Mouse (Mus musculus) MEL (cell line): ENCODE results near the gene Arhgef9. TPM values are rescaled to one million over a fixed set of nuclear protein-coding genes. Genes with fewer than 3 reads are reported as not detected.

ENCODE experiments used
- DNase-seq: peaks from one replicate; pipeline ENCODE4 v3.0.0; 2011; ENCODE audit warnings: low read depth, low spot score
- H3K27ac ChIP-seq: 2 replicates; pipeline ENCODE4 v1.5.1; 2012; ENCODE audit warnings: low read depth, mild to moderate bottlenecking, control low read depth, low read length, moderate library complexity; ENCODE audit not compliant: control insufficient read depth
- H3K27me3 ChIP-seq, 2 experiments: fragments of 150-350 bp in 1 of 2; sonication (generic) in 1 of 2; 2 replicates each; pipeline ENCODE4 v1.6.1; 2012; ENCODE audit warnings: low read length in 2 of 2, mild to moderate bottlenecking in 2 of 2, improper control_type of control experiment in 1 of 2, moderate library complexity in 1 of 2; ENCODE audit not compliant: insufficient read depth in 2 of 2, control insufficient read depth in 1 of 2
- H3K36me3 ChIP-seq, 2 experiments: 2 replicates each; pipeline ENCODE4 v1.6.1; 2012 to 2014; ENCODE audit warnings: low read length in 2 of 2, improper control_type of control experiment in 1 of 2, inconsistent platforms in 1 of 2, mild to moderate bottlenecking in 1 of 2; ENCODE audit not compliant: insufficient read depth in 2 of 2, control insufficient read depth in 1 of 2
- H3K4me1 ChIP-seq, 2 experiments: fragments of 150-350 bp in 1 of 2; sonication (generic) in 1 of 2; 2 replicates each; pipeline ENCODE4 v1.6.1; 2012; ENCODE audit warnings: low read length in 2 of 2, improper control_type of control experiment in 1 of 2, mild to moderate bottlenecking in 1 of 2; ENCODE audit not compliant: insufficient read depth in 2 of 2, control insufficient read depth in 1 of 2
- H3K4me3 ChIP-seq, 2 experiments: fragments of 150-350 bp in 1 of 2; sonication (generic) in 1 of 2; 2 replicates each; pipeline ENCODE4 v1.5.1; 2012; ENCODE audit warnings: low read depth in 2 of 2, low read length in 2 of 2, mild to moderate bottlenecking in 2 of 2, moderate library complexity in 2 of 2, control low read depth in 1 of 2, improper control_type of control experiment in 1 of 2; ENCODE audit not compliant: control insufficient read depth in 1 of 2, insufficient read depth in 1 of 2
- H3K79me2 ChIP-seq: 2 replicates; pipeline ENCODE4 v1.6.1; 2012; ENCODE audit warnings: mild to moderate bottlenecking, low read length, moderate library complexity; ENCODE audit not compliant: control insufficient read depth, poor library complexity, insufficient read depth
- H3K9ac ChIP-seq: 2 replicates; pipeline ENCODE4 v1.6.1; 2012; ENCODE audit warnings: low read depth, mild to moderate bottlenecking, control low read depth, low read length, moderate library complexity; ENCODE audit not compliant: control insufficient read depth, poor library complexity, severe bottlenecking
- H3K9me3 ChIP-seq: fragments of 150-350 bp; sonication (generic); replicated peaks from 2 replicates; pipeline ENCODE4 v1.6.1; 2012; ENCODE audit warnings: mild to moderate bottlenecking, low read length, improper control_type of control experiment, moderate library complexity; ENCODE audit not compliant: insufficient read depth
- CHD1 ChIP-seq: IDR thresholded peaks from 2 replicates; pipeline ENCODE4 v1.6.1; 2012; ENCODE audit warnings: low read depth, mild to moderate bottlenecking, inconsistent platforms, low read length, improper control_type of control experiment
- CTCF ChIP-seq, 3 experiments: IDR thresholded peaks in 2 of 3; conservative IDR thresholded peaks in 1 of 3; 2 replicates each; pipeline ENCODE4 v1.5.1; 2011 to 2012; ENCODE audit warnings: low read length in 3 of 3, low read depth in 2 of 3, mild to moderate bottlenecking in 2 of 3, improper control_type of control experiment in 1 of 3, inconsistent platforms in 1 of 3, mixed read lengths in 1 of 3, moderate library complexity in 1 of 3; ENCODE audit not compliant: control insufficient read depth in 1 of 3, insufficient read depth in 1 of 3, poor library complexity in 1 of 3, severe bottlenecking in 1 of 3
- E2F4 ChIP-seq: IDR thresholded peaks from 2 replicates; pipeline ENCODE4 v1.6.1; 2011; ENCODE audit warnings: low read depth, low read length, improper control_type of control experiment, borderline replicate concordance
- ELF1 ChIP-seq: IDR thresholded peaks from 2 replicates; pipeline ENCODE4 v1.6.1; 2014; ENCODE audit warnings: low read depth, mild to moderate bottlenecking, inconsistent platforms, low read length, improper control_type of control experiment, moderate library complexity
- ETS1 ChIP-seq: IDR thresholded peaks from 2 replicates; pipeline ENCODE4 v1.6.1; 2012; ENCODE audit warnings: low read depth, mild to moderate bottlenecking, inconsistent platforms, low read length, improper control_type of control experiment, moderate library complexity
- HCFC1 ChIP-seq: IDR thresholded peaks from 2 replicates; pipeline ENCODE4 v1.6.1; 2012; ENCODE audit warnings: low read depth, mild to moderate bottlenecking, inconsistent platforms, low read length, improper control_type of control experiment, moderate library complexity
- JUND ChIP-seq: IDR thresholded peaks from 2 replicates; pipeline ENCODE4 v1.6.1; 2011; ENCODE audit warnings: low read depth, mild to moderate bottlenecking, improper control_type of control experiment, low read length
- MEF2A ChIP-seq: IDR thresholded peaks from 2 replicates; pipeline ENCODE4 v1.6.1; 2014; ENCODE audit warnings: low read depth, mild to moderate bottlenecking, inconsistent platforms, low read length, improper control_type of control experiment; ENCODE audit not compliant: poor library complexity, insufficient replicate concordance, severe bottlenecking; ENCODE audit errors: extremely low read depth
- MXI1 ChIP-seq: IDR thresholded peaks from 2 replicates; pipeline ENCODE4 v1.6.1; 2011; ENCODE audit warnings: mild to moderate bottlenecking, low read depth, low read length, improper control_type of control experiment
- MYB ChIP-seq: IDR thresholded peaks from 2 replicates; pipeline ENCODE4 v1.6.1; 2011; ENCODE audit warnings: mild to moderate bottlenecking, low read depth, low read length, improper control_type of control experiment
- MYC ChIP-seq: IDR thresholded peaks from 2 replicates; pipeline ENCODE4 v1.6.1; 2011; ENCODE audit warnings: low read depth, mild to moderate bottlenecking, low read length, improper control_type of control experiment, moderate library complexity
- NELFE ChIP-seq: IDR thresholded peaks from 2 replicates; pipeline ENCODE4 v1.6.1; 2011; ENCODE audit warnings: low read depth, low read length, improper control_type of control experiment
- NRF1 ChIP-seq: IDR thresholded peaks from 2 replicates; pipeline ENCODE4 v1.6.1; 2014; ENCODE audit warnings: low read depth, mild to moderate bottlenecking, inconsistent platforms, low read length, improper control_type of control experiment, moderate library complexity; ENCODE audit not compliant: poor library complexity, insufficient read depth, severe bottlenecking
- POLR2A ChIP-seq, 2 experiments: IDR thresholded peaks; 2 replicates each; pipeline ENCODE4 v1.6.1; 2011 to 2012; ENCODE audit warnings: low read length in 2 of 2, mild to moderate bottlenecking in 2 of 2, control low read depth in 1 of 2, improper control_type of control experiment in 1 of 2, low read depth in 1 of 2, moderate library complexity in 1 of 2; ENCODE audit not compliant: control insufficient read depth in 1 of 2, insufficient read depth in 1 of 2, poor library complexity in 1 of 2
- POLR2AphosphoS5 ChIP-seq: IDR thresholded peaks from 2 replicates; pipeline ENCODE4 v1.6.1; 2012; ENCODE audit warnings: low read depth, borderline replicate concordance, mild to moderate bottlenecking, inconsistent platforms, low read length, moderate library complexity, mixed read lengths
- RAD21 ChIP-seq: IDR thresholded peaks from 2 replicates; pipeline ENCODE4 v1.6.1; 2011; ENCODE audit warnings: mild to moderate bottlenecking, low read depth, low read length, improper control_type of control experiment
- SMC3 ChIP-seq: IDR thresholded peaks from 2 replicates; pipeline ENCODE4 v1.6.1; 2011; ENCODE audit warnings: low read depth, low read length, improper control_type of control experiment
- TCF12 ChIP-seq: IDR thresholded peaks from 2 replicates; pipeline ENCODE4 v1.6.1; 2014; ENCODE audit warnings: low read depth, mild to moderate bottlenecking, inconsistent platforms, low read length, improper control_type of control experiment, moderate library complexity
- ZC3H11A ChIP-seq: IDR thresholded peaks from 2 replicates; pipeline ENCODE4 v1.6.1; 2012; ENCODE audit warnings: low read depth, mild to moderate bottlenecking, inconsistent platforms, low read length, improper control_type of control experiment
- ZNF384 ChIP-seq: IDR thresholded peaks from 2 replicates; pipeline ENCODE4 v1.6.1; 2012; ENCODE audit warnings: low read depth, mild to moderate bottlenecking, inconsistent platforms, low read length, improper control_type of control experiment
- polyA plus RNA-seq, 2 experiments: library from polyadenylated mRNA; stranded (reverse) in 1 of 2; unstranded in 1 of 2; fragments of >175 nt in 1 of 2; fragments of >200 nt in 1 of 2; gene quantifications; 2 replicates each; pipeline versions ENCODE4 v1.2.1 to v1.2.4; 2012; ENCODE audit warnings: low replicate concordance in 2 of 2, low read depth in 1 of 2; ENCODE audit not compliant: insufficient read length in 2 of 2, insufficient read depth in 1 of 2, missing spikeins in 1 of 2
- total RNA-seq: library from RNA; depleted of rRNA; stranded (reverse); fragments of 300-350 nt; gene quantifications from 2 replicates; pipeline ENCODE4 v1.2.3, GENCODE M21; 2012

Gene Arhgef9
- total and polyA plus RNA-seq, 3 experiments = 0.08 TPM; not detected in 2

- Histone ChIP-seq H3K79me2 (no peaks in the 10 kb centered on the region), H3K36me3 (no peaks in the 10 kb centered on the region), H3K4me3 (no peak overlapping the region), H3K4me1 (no peaks in the 10 kb centered on the region), H3K27ac (no peak overlapping the region), H3K9ac (no peak overlapping the region), H3K27me3 (no peaks in the 10 kb centered on the region), H3K9me3 (no peaks in the 10 kb centered on the region)
- no peak for DNase-seq
- TF ChIP-seq MXI1 (no peak), MYB (no peak), CHD1 (no peak), NRF1 (no peak), RAD21 (no peak), MEF2A (no peak), ZNF384 (no peak), HCFC1 (no peak), CTCF (IDR thresholded peaks at IDR 0.05 in 2 of 3, conservative IDR thresholded peaks at IDR 0.05 in 1 of 3; ENCODE audit: control insufficient read depth in 1 of 3, insufficient read depth in 1 of 3, low read depth in 2 of 3, low read length in 3 of 3, poor library complexity in 1 of 3, severe bottlenecking in 1 of 3) (no peak), SMC3 (no peak), POLR2A (IDR thresholded peaks at IDR 0.05; ENCODE audit: control insufficient read depth in 1 of 2, insufficient read depth in 1 of 2, low read depth in 1 of 2, low read length in 2 of 2, poor library complexity in 1 of 2) (no peak), ELF1 (no peak), JUND (no peak), NELFE (no peak), MYC (no peak), ZC3H11A (no peak), E2F4 (no peak), ETS1 (no peak)
Measured at GRCm38 (mm10) chrX:95133502-95133901, 63.2 kb downstream of the Arhgef9 start.

GRCm38 (mm10) chrX:95132996-95133395 is 63.7 kb downstream of the Arhgef9 start:
- Histone ChIP-seq H3K4me3 (no peak overlapping the region), H3K9ac (no peak overlapping the region), H3K9me3 (no peaks in the 10 kb centered on the region), H3K27ac (no peak overlapping the region), H3K36me3 (no peaks in the 10 kb centered on the region), H3K27me3 (no peaks in the 10 kb centered on the region), H3K79me2 (no peaks in the 10 kb centered on the region), H3K4me1 (no peaks in the 10 kb centered on the region)
- TF ChIP-seq HCFC1 (no peak), ZC3H11A (no peak), TCF12 (no peak), POLR2AphosphoS5 (no peak)
- no peak for DNase-seq
